Mouse (Mus musculus) bone marrow, adult 2 months (tissue): ENCODE results near the gene Chn2. TPM values are rescaled to one million over a fixed set of nuclear protein-coding genes. Genes with fewer than 3 reads are reported as not detected.

ENCODE experiments used
- H3K27ac ChIP-seq: fragments of 200-500 bp; 2 replicates; pipeline ENCODE4 v1.5.1; 2012; ENCODE audit warnings: low read depth, mild to moderate bottlenecking, control low read depth, inconsistent platforms, low read length; ENCODE audit not compliant: control insufficient read depth, poor library complexity, insufficient read depth
- H3K4me1 ChIP-seq: fragments of 200-500 bp; 2 replicates; pipeline ENCODE4 v1.6.1; 2011; ENCODE audit warnings: low read length; ENCODE audit not compliant: control insufficient read depth, insufficient read depth
- H3K4me3 ChIP-seq: fragments of 200-500 bp; replicated peaks from 2 replicates; pipeline ENCODE3; 2011; ENCODE audit warnings: mild to moderate bottlenecking, low read depth, low read length, control low read depth; ENCODE audit not compliant: control insufficient read depth
- CTCF ChIP-seq: fragments of 200-500 bp; IDR thresholded peaks from 2 replicates; pipeline ENCODE4 v1.5.1; 2011; ENCODE audit warnings: low read length, control low read depth; ENCODE audit not compliant: control insufficient read depth, insufficient read depth
- POLR2A ChIP-seq: fragments of 200-500 bp; IDR thresholded peaks from 2 replicates; pipeline ENCODE4 v1.6.1; 2011; ENCODE audit warnings: low read depth, mild to moderate bottlenecking, control low read depth, low read length, borderline replicate concordance; ENCODE audit not compliant: control insufficient read depth
- WGBS: fragments of 180-500 bp; shearing (Covaris S2); methylation state at CpG from one replicate; pipeline ENCODE4 v1.1.7; 2018; 5-methylcytosine and 5-hydroxymethylcytosine counted together
- polyA plus RNA-seq: library from polyadenylated mRNA; stranded (reverse); fragments of >200 nt; gene quantifications from 2 replicates; pipeline ENCODE4 v1.2.4, GENCODE M21; 2011; ENCODE audit warnings: low replicate concordance; ENCODE audit not compliant: missing spikeins, insufficient read depth, insufficient read length

Gene Chn2
- polyA plus RNA-seq, 1 experiment: 7.3 TPM

DNA sequence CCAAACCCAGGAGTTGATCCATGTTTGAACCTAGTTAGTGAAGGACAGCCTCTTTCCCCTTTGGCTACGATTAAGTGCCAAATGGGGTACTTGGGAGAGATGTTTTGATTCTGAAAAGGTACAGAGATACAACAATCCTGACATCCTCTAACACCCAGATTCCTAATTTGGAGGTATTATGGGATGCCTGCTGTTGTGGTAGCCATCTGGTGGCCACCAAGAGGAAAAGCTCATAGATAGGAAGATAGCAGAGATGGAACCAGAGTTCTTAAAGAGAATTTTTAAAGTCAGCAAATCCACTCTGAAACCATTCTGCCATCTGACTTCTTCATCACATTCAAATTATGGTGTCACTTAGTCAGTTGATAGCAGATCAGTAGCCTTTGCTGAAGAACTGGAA lies 27.2 kb upstream of the Chn2 start:
- no peak for TF ChIP-seq POLR2A
- TF ChIP-seq CTCF: no peak
- Histone ChIP-seq H3K4me1 (no peaks in the 10 kb centered on the region), H3K27ac (no peak overlapping the region), H3K4me3 (no peak overlapping the region)
- WGBS: 70% methylated on average over 1 of the region's 1 CpGs

DNA sequence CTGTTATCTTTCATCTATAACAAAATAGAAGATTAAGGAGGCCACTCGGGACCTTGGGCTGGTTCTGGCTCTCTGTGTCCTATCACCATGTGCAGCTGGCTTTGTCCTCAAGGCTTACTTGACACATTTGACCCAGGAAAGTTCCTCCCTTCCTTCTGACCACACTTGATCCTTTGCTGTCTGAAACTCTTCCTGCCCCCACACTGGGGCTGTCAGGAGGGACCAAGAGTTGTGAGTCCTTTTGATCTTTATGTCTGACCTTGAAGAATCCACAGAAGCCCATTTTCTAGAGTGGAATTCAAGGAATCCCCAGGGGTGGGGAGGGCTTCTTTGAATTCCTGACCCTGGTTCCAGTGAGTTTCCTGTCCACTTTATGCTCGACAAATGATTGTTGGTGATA lies 21.3 kb upstream of the Chn2 start:
- no peak overlapping the region for H3K4me3 ChIP-seq
- H3K4me1 ChIP-seq: no peaks in the 10 kb centered on the region
- H3K27ac ChIP-seq: no peak overlapping the region
- 65% methylated on average over 2 of the region's 2 CpGs for WGBS
- no peak for TF ChIP-seq CTCF
- TF ChIP-seq POLR2A: no peak

DNA sequence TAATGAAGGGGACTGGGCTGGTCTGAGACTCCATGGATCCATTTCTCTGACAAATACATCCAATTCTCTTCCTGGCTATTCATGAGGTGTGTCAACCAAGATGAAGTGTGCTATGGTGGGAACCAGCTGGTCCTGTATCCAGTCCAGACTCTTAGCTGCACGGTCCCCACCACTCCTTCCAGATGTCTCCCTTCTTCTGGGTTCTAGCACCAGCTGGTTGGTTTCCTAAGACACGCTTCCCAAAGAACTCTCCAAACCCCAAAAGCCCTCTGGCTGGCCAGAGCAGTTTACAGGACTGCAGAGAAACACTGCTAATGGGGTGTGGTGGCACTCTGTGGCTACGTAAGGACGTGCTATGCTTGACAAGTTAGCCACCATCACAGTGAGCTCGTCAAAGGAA lies 20.5 kb upstream of the Chn2 start:
- 76% methylated on average over 5 of the region's 5 CpGs for WGBS
- H3K4me3 ChIP-seq: no peak overlapping the region
- no peak overlapping the region for H3K27ac ChIP-seq
- no peak for TF ChIP-seq POLR2A
- no peaks in the 10 kb centered on the region for H3K4me1 ChIP-seq

DNA sequence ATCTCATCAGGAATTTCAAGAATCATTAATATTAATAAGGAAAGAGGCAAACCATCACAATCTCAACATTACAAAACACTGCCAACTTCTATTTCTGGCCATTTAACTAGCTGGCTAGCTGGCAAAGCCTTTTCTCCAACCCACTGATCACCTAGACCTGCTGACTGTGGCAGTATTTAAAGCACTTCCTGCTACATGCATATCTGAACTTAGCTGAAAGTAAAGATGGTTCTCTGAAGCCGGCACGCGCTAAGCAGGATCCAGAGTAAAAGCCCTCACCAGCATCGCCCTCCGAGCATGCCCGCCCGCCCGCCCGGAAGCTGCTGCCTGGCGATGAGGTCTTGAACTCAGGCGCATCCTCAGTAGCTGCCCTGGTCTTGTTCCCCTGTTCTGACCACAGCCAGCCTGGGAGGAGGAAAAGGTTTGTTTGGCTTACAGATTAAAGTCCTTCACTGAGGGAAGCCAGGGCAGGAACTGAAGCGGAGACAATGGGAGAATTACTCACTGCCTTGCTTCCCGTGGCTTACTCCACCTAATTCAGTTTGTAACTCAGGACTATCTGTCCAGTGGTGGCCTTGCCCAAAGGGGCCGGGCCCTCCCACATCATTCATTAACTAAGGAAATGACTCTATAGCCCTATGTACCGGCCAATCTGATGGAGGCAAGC lies 18.1 kb upstream of the Chn2 start:
- H3K4me3 ChIP-seq: no peak overlapping the region
- 15% methylated on average over 15 of the region's 15 CpGs for WGBS
- no peaks in the 10 kb centered on the region for H3K4me1 ChIP-seq
- TF ChIP-seq CTCF (no peak), POLR2A (no peak)
- no peak overlapping the region for H3K27ac ChIP-seq

DNA sequence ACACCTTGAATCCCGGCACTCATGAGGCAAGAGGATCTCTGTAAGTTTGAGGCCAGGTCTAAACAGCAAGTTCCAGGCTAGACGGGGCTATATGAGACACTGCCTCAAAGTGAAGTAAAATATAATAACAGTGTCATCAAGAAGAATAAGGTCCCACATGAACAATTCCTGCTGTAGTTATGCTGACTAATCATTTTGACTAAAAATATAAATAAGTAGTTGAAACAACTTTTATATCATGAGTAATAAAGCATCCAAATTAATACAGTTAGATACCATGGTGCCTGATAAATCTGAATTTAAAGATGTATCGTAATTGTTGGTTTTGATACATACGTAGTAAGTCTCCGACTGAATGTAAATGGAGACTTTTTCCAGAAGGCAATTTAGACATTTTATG lies 15.5 kb upstream of the Chn2 start:
- H3K27ac ChIP-seq: no peak overlapping the region
- H3K4me1 ChIP-seq: no peaks in the 10 kb centered on the region
- no peak for TF ChIP-seq POLR2A
- no peak for TF ChIP-seq CTCF
- 86% methylated on average over 5 of the region's 5 CpGs for WGBS
- no peak overlapping the region for H3K4me3 ChIP-seq

DNA sequence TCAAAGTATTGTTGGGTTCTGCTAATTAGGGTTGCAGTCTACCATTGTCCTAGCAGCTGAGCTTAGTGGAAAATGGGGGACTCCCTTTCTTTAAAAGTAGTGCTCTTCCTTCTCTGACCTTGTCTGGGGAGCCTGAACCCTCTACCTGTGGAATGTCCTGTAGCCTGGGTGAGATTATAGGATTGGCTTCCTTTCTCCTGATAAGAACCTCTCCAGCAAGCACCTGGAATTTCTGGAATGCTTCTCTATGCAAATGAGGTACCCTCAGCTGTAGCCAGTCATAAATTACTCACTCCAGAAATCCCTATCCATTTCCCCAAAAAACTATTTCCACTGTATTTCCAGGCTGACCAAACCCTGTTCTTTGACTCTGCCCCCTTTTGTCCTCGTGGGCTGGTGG lies 10.6 kb upstream of the Chn2 start:
- Histone ChIP-seq H3K4me1 (no peaks in the 10 kb centered on the region), H3K27ac (no peak overlapping the region), H3K4me3 (no peak overlapping the region)
- TF ChIP-seq CTCF (no peak), POLR2A (no peak)
- WGBS: 51% methylated on average over 1 of the region's 1 CpGs

DNA sequence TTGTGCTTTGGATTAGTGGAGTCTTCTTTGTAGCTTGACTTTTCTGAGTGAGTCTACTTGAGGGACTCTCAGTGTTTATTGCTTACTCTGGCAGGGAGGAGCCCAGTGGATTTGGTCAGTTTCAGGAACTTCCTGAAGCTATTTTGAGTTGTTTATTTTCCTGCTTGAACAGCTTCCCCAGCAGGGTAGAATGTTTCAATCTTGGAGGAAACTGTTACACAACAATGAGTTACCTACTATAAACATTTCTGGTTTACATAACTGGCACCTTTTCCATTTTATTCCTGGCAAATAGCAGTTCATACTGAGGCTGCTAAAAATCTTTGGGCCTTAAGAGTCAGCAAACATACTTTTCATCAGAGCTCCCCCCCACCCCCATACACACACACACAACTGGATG lies 9.0 kb upstream of the Chn2 start:
- H3K27ac ChIP-seq: no peak overlapping the region
- H3K4me1 ChIP-seq: no peaks in the 10 kb centered on the region
- no peak for TF ChIP-seq CTCF
- H3K4me3 ChIP-seq: no peak overlapping the region

DNA sequence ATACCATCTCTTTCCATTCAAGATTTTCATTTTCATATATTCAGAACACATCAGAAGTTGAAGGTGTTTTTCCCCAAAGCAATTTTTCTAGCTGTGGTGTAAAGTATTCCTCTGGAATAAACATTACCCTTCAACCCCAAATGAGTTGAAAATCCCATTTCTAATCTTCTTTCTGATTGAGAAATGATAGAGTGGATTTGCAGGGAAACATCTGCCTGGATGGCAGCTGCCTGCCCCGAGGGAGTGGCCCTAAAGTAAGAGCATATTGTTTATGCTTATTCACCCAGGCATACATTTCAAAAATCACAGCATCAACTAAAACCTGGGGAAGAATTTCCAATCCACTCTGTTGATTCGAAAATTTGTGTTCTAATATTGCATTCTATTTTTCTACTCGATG lies 8.6 kb upstream of the Chn2 start:
- no peaks in the 10 kb centered on the region for H3K4me1 ChIP-seq
- H3K27ac ChIP-seq: no peak overlapping the region
- no peak overlapping the region for H3K4me3 ChIP-seq
- TF ChIP-seq CTCF (no peak), POLR2A (no peak)
- WGBS: 71% methylated on average over 3 of the region's 3 CpGs

DNA sequence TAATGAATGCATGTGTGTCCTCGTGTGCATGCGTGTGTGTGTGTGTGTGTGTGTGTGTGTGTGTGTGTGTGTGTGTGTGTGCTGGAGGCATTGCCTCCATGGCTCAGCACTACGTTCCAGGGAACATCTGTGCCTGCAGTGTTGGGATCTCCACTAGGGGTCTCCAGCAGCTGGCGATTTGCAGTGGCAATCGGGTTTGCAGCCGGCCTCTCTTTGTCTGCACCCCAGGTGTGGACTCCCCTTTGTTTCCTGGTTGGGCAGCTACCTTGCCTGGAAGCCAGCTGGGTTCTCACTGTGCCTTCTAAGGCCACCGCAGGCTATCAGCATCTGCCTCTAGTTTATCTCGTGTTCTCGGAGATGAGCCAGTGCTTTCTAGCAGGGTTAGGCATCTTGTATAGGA lies 4.9 kb upstream of the Chn2 start:
- no peaks in the 10 kb centered on the region for H3K4me1 ChIP-seq
- H3K4me3 ChIP-seq: no peak overlapping the region
- no peak overlapping the region for H3K27ac ChIP-seq
- 3% methylated on average over 9 of the region's 9 CpGs for WGBS
- TF ChIP-seq POLR2A: no peak
- TF ChIP-seq CTCF: peak; percentile 78

DNA sequence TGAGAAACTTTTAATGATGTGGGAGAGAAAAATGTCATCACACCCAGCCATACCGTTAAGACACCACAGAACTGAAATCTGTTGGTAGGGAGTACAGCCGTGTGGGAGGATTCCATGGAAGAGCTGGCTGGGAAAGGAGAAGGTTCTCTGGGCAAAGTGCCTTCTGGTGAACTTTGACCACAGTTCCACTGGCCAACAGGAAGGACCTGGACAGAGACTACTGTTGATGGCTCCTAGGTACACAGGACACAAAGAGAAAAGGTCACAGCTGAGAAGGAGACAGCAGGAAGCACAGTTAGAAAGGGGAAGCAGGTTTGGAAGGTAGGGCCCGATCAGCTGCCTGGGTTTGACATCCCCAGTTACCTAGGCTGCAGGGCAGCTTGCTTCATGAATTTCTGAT lies 3.8 kb upstream of the Chn2 start:
- 42% methylated on average over 3 of the region's 3 CpGs for WGBS
- no peak overlapping the region for H3K4me3 ChIP-seq
- no peak overlapping the region for H3K27ac ChIP-seq
- no peak for TF ChIP-seq POLR2A
- TF ChIP-seq CTCF: no peak
- no peaks in the 10 kb centered on the region for H3K4me1 ChIP-seq
